11 mouse cellular contexts compared by ENCODE assay signal in genomic region chr11:8625451-8625850, GRCm38 (mm10). TPM values are rescaled to one million over a fixed set of nuclear protein-coding genes. Genes with fewer than 3 reads are reported as not detected.
DNase-seq lines count a peak whose midpoint lies in the region; ATAC-seq lines count a peak whose summit lies in the region.
"Had no signal": no experiment of that assay in that cellular context is flagged by ENCODE, and none has a peak within 500 bp of the region (broad histone marks: within the 10 kb centered on the region; RNA-seq: fewer than 3 reads in every experiment).

No protein-coding gene starts in this region.

- peaks cover 40% of the 10 kb centered on the region for H3K4me1 ChIP-seq in heart, embryonic 10.5 days
- H3K4me1 ChIP-seq in heart, embryonic 11.5 days (ENCODE audit: control insufficient read depth, insufficient read depth, low read length), result peaks cover 9% of the 10 kb centered on the region
- H3K4me1 ChIP-seq in midbrain, embryonic 14.5 days (ENCODE audit: control insufficient read depth, insufficient read depth, low read length), result 0 out of 2 replicates have a peak, but pooled peaks cover 4% of the 10 kb centered on the region
- peaks cover 16% of the 10 kb centered on the region for H3K4me1 ChIP-seq in midbrain, embryonic 15.5 days
- H3K4me1 ChIP-seq in hindbrain, embryonic 14.5 days (replicated peaks; ENCODE audit: control insufficient read depth, insufficient read depth, low read length), result peaks cover 25% of the 10 kb centered on the region
- peaks cover 20% of the 10 kb centered on the region for H3K4me1 ChIP-seq in neural tube, embryonic 12.5 days

- no peak overlapping the region for H3K9ac ChIP-seq in heart, embryonic 11.5 days (ENCODE audit: low read depth, low read length)
- no peak overlapping the region for H3K9ac ChIP-seq in midbrain, embryonic 14.5 days (replicated peaks; ENCODE audit: low read length)
- H3K9ac ChIP-seq in midbrain, embryonic 15.5 days, result no peak overlapping the region
- no peak overlapping the region for H3K9ac ChIP-seq in hindbrain, embryonic 14.5 days
- H3K9ac ChIP-seq in neural tube, embryonic 12.5 days, result no peak overlapping the region

- H3K4me3 ChIP-seq in heart, embryonic 10.5 days, result no peak overlapping the region
- H3K4me3 ChIP-seq in heart, embryonic 11.5 days (ENCODE audit: low read depth, low read length), result no peak overlapping the region
- H3K4me3 ChIP-seq in midbrain, embryonic 14.5 days (replicated peaks; ENCODE audit: low read depth, low read length), result no peak overlapping the region
- no peak overlapping the region for H3K4me3 ChIP-seq in midbrain, embryonic 15.5 days
- no peak overlapping the region for H3K4me3 ChIP-seq in hindbrain, embryonic 14.5 days (replicated peaks; ENCODE audit: low read length)
- no peak overlapping the region for H3K4me3 ChIP-seq in neural tube, embryonic 12.5 days

- no peaks in the 10 kb centered on the region for H3K9me3 ChIP-seq in heart, embryonic 10.5 days
- H3K9me3 ChIP-seq in heart, embryonic 11.5 days (replicated peaks; ENCODE audit: control insufficient read depth, low read length), result no peaks in the 10 kb centered on the region
- H3K9me3 ChIP-seq in midbrain, embryonic 14.5 days (ENCODE audit: control insufficient read depth, low read length), result no peaks in the 10 kb centered on the region
- no peaks in the 10 kb centered on the region for H3K9me3 ChIP-seq in midbrain, embryonic 15.5 days
- no peaks in the 10 kb centered on the region for H3K9me3 ChIP-seq in hindbrain, embryonic 14.5 days (ENCODE audit: control insufficient read depth, low read length)
- no peaks in the 10 kb centered on the region for H3K9me3 ChIP-seq in neural tube, embryonic 12.5 days

- H3K4me2 ChIP-seq in heart, embryonic 11.5 days, result no peak overlapping the region
- H3K4me2 ChIP-seq in midbrain, embryonic 14.5 days (ENCODE audit: low read length), result no peak overlapping the region
- no peak overlapping the region for H3K4me2 ChIP-seq in midbrain, embryonic 15.5 days
- peak overlapping the region; percentile 92; the same call in 1 of the 2 replicates for H3K4me2 ChIP-seq in hindbrain, embryonic 14.5 days (replicated peaks)
- peak overlapping the region; percentile 98 for H3K4me2 ChIP-seq in neural tube, embryonic 12.5 days (replicated peaks)

- no peak for ATAC-seq in heart, embryonic 11.5 days (replicated peaks; ENCODE audit: insufficient number of reproducible peaks, low FRiP score, low TSS enrichment)
- no peak for ATAC-seq in midbrain, embryonic 14.5 days (ENCODE audit: low FRiP score, low TSS enrichment)
- no peak for ATAC-seq in midbrain, embryonic 15.5 days (replicated peaks)
- no peak for ATAC-seq in hindbrain, embryonic 14.5 days (ENCODE audit: low FRiP score)
- ATAC-seq in neural tube, embryonic 12.5 days (ENCODE audit: low FRiP score, low read depth), result no peak; the same call in 1 of the 2 replicates

- 69% methylated on average over 6 of the region's 6 CpGs for WGBS in heart, embryonic 10.5 days
- WGBS in heart, embryonic 11.5 days (ENCODE audit: insufficient replicate concordance), result 65% methylated on average over 6 of the region's 6 CpGs
- 70% methylated on average over 6 of the region's 6 CpGs for WGBS in midbrain, embryonic 14.5 days
- 58% methylated on average over 6 of the region's 6 CpGs for WGBS in midbrain, embryonic 15.5 days
- 62% methylated on average over 6 of the region's 6 CpGs for WGBS in hindbrain, embryonic 14.5 days
- WGBS in neural tube, embryonic 12.5 days, result 38% methylated on average over 6 of the region's 6 CpGs

- peaks cover 17% of the 10 kb centered on the region for H3K27me3 ChIP-seq in heart, embryonic 10.5 days (ENCODE audit: insufficient read depth, poor library complexity, severe bottlenecking)
- H3K27me3 ChIP-seq in heart, embryonic 11.5 days (ENCODE audit: control insufficient read depth, insufficient read depth, low read length), result peaks cover 6% of the 10 kb centered on the region; the same call in 1 of the 2 replicates
- 0 out of 2 replicates have a peak, but pooled peaks cover 9% of the 10 kb centered on the region for H3K27me3 ChIP-seq in midbrain, embryonic 14.5 days (ENCODE audit: control insufficient read depth, insufficient read depth, low read length)
- no peaks in the 10 kb centered on the region for H3K27me3 ChIP-seq in midbrain, embryonic 15.5 days (replicated peaks)
- H3K27me3 ChIP-seq in hindbrain, embryonic 14.5 days (ENCODE audit: control insufficient read depth, insufficient read depth, low read length), result peaks cover 3% of the 10 kb centered on the region; the same call in 1 of the 2 replicates
- peaks cover 4% of the 10 kb centered on the region; the same call in 1 of the 2 replicates for H3K27me3 ChIP-seq in neural tube, embryonic 12.5 days (replicated peaks)

- no peak for DNase-seq in heart, embryonic 10.5 days (ENCODE audit: low spot score)
- DNase-seq in midbrain, embryonic 14.5 days, result peak; percentile 36
- DNase-seq in hindbrain, embryonic 14.5 days (ENCODE audit: low spot score), result no peak
- DNase-seq in adrenal gland, adult 2 months, result no peak
- DNase-seq in heart, adult 8-10 months (ENCODE audit: low spot score), result no peak
- DNase-seq: heart, adult 2 months; layer of hippocampus, postnatal 36 days; lung, postnatal 10 days had no signal

- 0 out of 2 replicates have a peak overlapping the region, but pooled peaks have one; percentile 7 for H3K27ac ChIP-seq in heart, embryonic 10.5 days
- H3K27ac ChIP-seq in heart, embryonic 11.5 days (ENCODE audit: low read depth, low read length), result no peak overlapping the region
- no peak overlapping the region for H3K27ac ChIP-seq in midbrain, embryonic 14.5 days (replicated peaks; ENCODE audit: low read depth, low read length)
- H3K27ac ChIP-seq in midbrain, embryonic 15.5 days, result no peak overlapping the region
- H3K27ac ChIP-seq in hindbrain, embryonic 14.5 days, result no peak overlapping the region
- no peak overlapping the region for H3K27ac ChIP-seq in neural tube, embryonic 12.5 days
- H3K27ac ChIP-seq: heart, adult 2 months had no signal

- H3K36me3 ChIP-seq in heart, embryonic 10.5 days, result no peaks in the 10 kb centered on the region
- H3K36me3 ChIP-seq in heart, embryonic 11.5 days (ENCODE audit: control insufficient read depth, insufficient read depth, low read length), result no peaks in the 10 kb centered on the region
- no peaks in the 10 kb centered on the region for H3K36me3 ChIP-seq in midbrain, embryonic 14.5 days (ENCODE audit: control insufficient read depth, insufficient read depth, low read length)
- no peaks in the 10 kb centered on the region for H3K36me3 ChIP-seq in midbrain, embryonic 15.5 days (replicated peaks)
- no peaks in the 10 kb centered on the region for H3K36me3 ChIP-seq in hindbrain, embryonic 14.5 days (replicated peaks; ENCODE audit: control insufficient read depth, insufficient read depth)
- no peaks in the 10 kb centered on the region for H3K36me3 ChIP-seq in neural tube, embryonic 12.5 days

RNA-seq across cellular contexts. Expression of gene Tns3, which starts 38.9 kb away (rescaled TPM):
- 12.7 and 17.0 TPM in 2 replicates for polyA plus RNA-seq in heart, embryonic 10.5 days (2016; fragmentation: Nextera tagmentation; extraction: Ambion mirVana)
- polyA plus RNA-seq in heart, embryonic 11.5 days (2014; fragmentation: Nextera tagmentation; extraction: Ambion mirVana), result 10.1 and 11.0 TPM in 2 replicates
- 3.8 and 4.4 TPM in 2 replicates for polyA plus RNA-seq in midbrain, embryonic 14.5 days (2014; fragmentation: Nextera tagmentation; extraction: Ambion mirVana)
- polyA plus RNA-seq in midbrain, embryonic 15.5 days (2015; fragmentation: Nextera tagmentation; extraction: Ambion mirVana), result 6.1 and 6.4 TPM in 2 replicates
- polyA plus RNA-seq in hindbrain, embryonic 14.5 days (2014; fragmentation: Nextera tagmentation; extraction: Ambion mirVana), result 6.0 and 6.8 TPM in 2 replicates
- 12.4 and 12.6 TPM in 2 replicates for polyA plus RNA-seq in neural tube, embryonic 12.5 days (2016; fragmentation: Nextera tagmentation; extraction: Ambion mirVana)
- total RNA-seq in adrenal gland, adult 2 months (2021), result 10 to 100 TPM; 57.2 to 67.7 TPM
- polyA plus RNA-seq in adrenal gland, adult 2 months (2012; rRNA removed), result 39.2 and 44.2 TPM in 2 replicates
- total RNA-seq in heart, adult 8-10 months (2022), result 10 to 100 TPM; 22.9 to 25.7 (median 23.7) TPM

Comparison
In these comparisons a context has a peak if more than half of its experiments do, and no peak if none do; other contexts are left out.
1. H3K4me2 ChIP-seq: peak in hindbrain, embryonic 14.5 days (single experiment) and neural tube, embryonic 12.5 days (single experiment); none in heart, embryonic 11.5 days (single experiment), midbrain, embryonic 14.5 days (single experiment) and midbrain, embryonic 15.5 days (single experiment).